Comparison of ENCODE assay signal across 29 mouse cellular contexts in genomic region chr6:120376736-120377135, GRCm38 (mm10). TPM values are rescaled to one million over a fixed set of nuclear protein-coding genes. Genes with fewer than 3 reads are reported as not detected.
A peak's percentile ranks its signal among the peaks of the same experiment; 100 is the strongest.
DNase-seq lines count a peak whose midpoint lies in the region; ATAC-seq and TF ChIP-seq lines count a peak whose summit lies in the region.
"Had no signal": no experiment of that assay in that cellular context is flagged by ENCODE, and none has a peak within 500 bp of the region (broad histone marks: within the 10 kb centered on the region; RNA-seq: fewer than 3 reads in every experiment).

No protein-coding gene starts in this region.

- H3K27me3 ChIP-seq in liver, postnatal 0 days (ENCODE audit: insufficient read depth, low read length): no peaks in the 10 kb centered on the region
- no peaks in the 10 kb centered on the region for H3K27me3 ChIP-seq in intestine, postnatal 0 days (replicated peaks; ENCODE audit: control insufficient read depth, insufficient read depth, low read length)
- H3K27me3 ChIP-seq in hindbrain, embryonic 10.5 days (ENCODE audit: insufficient read depth, poor library complexity, severe bottlenecking): no peaks in the 10 kb centered on the region
- H3K27me3 ChIP-seq: CH12.LX; forebrain, embryonic 13.5 days; heart, embryonic 13.5 days; hindbrain, embryonic 13.5 days; Patski had no signal

- ATAC-seq in liver, postnatal 0 days: peak; percentile 69
- peak; percentile 88 for ATAC-seq in intestine, postnatal 0 days
- ATAC-seq: forebrain, embryonic 13.5 days; forebrain, embryonic 16.5 days; hindbrain, embryonic 16.5 days; Patski had no signal

- peak; percentile 46 for DNase-seq in kidney, adult 9 months
- DNase-seq in kidney, postnatal 14 days: no peak
- no peak for DNase-seq in liver, postnatal 0 days
- no peak for DNase-seq in liver
- DNase-seq in yolk sac, embryonic 10.5 days (ENCODE audit: low spot score): peak; percentile 48
- DNase-seq in hindbrain, embryonic 10.5 days (ENCODE audit: low spot score): no peak
- no peak for DNase-seq in natural killer cell, adult 2 months (ENCODE audit: low spot score in 2 of 2)
- DNase-seq: adrenal gland, adult 2 months; adrenal gland, postnatal 25 days; B cell, adult 2 months; cerebellum, adult 11-12 months; cerebellum, adult 8-10 months; cerebellum, postnatal 10 days; cerebellum, postnatal 36 days; gastrocnemius, postnatal 10 days; gastrocnemius, postnatal 36 days; heart, adult 2 months; heart, postnatal 14 days had no signal

- H3K9ac ChIP-seq in liver, postnatal 0 days (replicated peaks): no peak overlapping the region
- H3K9ac ChIP-seq in intestine, postnatal 0 days (ENCODE audit: low read depth, low read length): no peak overlapping the region
- H3K9ac ChIP-seq: forebrain, embryonic 13.5 days; heart, embryonic 13.5 days; hindbrain, embryonic 13.5 days had no signal

- WGBS in liver, postnatal 0 days (ENCODE audit: insufficient replicate concordance): 69% methylated on average over 2 of the region's 2 CpGs
- WGBS in intestine, postnatal 0 days: 36% methylated on average over 2 of the region's 2 CpGs
- 98% methylated on average over 2 of the region's 2 CpGs for WGBS in hindbrain, embryonic 10.5 days

- no peaks in the 10 kb centered on the region for H3K4me1 ChIP-seq in liver, postnatal 0 days (ENCODE audit: insufficient read depth)
- no peaks in the 10 kb centered on the region for H3K4me1 ChIP-seq in intestine, postnatal 0 days (replicated peaks; ENCODE audit: control insufficient read depth, insufficient read depth, low read length)
- no peaks in the 10 kb centered on the region for H3K4me1 ChIP-seq in hindbrain, embryonic 10.5 days (replicated peaks)
- H3K4me1 ChIP-seq: forebrain, embryonic 10.5 days; forebrain, embryonic 13.5 days; heart, embryonic 10.5 days; heart, embryonic 13.5 days; hindbrain, embryonic 13.5 days had no signal

- no peaks in the 10 kb centered on the region for H3K9me3 ChIP-seq in liver, postnatal 0 days (ENCODE audit: low read length)
- H3K9me3 ChIP-seq in intestine, postnatal 0 days (ENCODE audit: control insufficient read depth): no peaks in the 10 kb centered on the region
- H3K9me3 ChIP-seq in hindbrain, embryonic 10.5 days: no peaks in the 10 kb centered on the region
- H3K9me3 ChIP-seq: forebrain, embryonic 10.5 days; forebrain, embryonic 13.5 days; G1E; heart, embryonic 10.5 days; heart, embryonic 13.5 days; hindbrain, embryonic 13.5 days had no signal

- TF ChIP-seq EP300 in liver, postnatal 0 days (IDR thresholded peaks at IDR 0.05; ENCODE audit: low read depth): no peak

- no peak for TF ChIP-seq CTCF in liver, postnatal 0 days (IDR thresholded peaks at IDR 0.05; ENCODE audit: low read depth)
- TF ChIP-seq CTCF in intestine, postnatal 0 days (IDR thresholded peaks at IDR 0.05; ENCODE audit: low read depth): no peak

- peak overlapping the region; percentile 58 for H3K27ac ChIP-seq in liver, postnatal 0 days (ENCODE audit: low read depth)
- peak overlapping the region; percentile 64 for H3K27ac ChIP-seq in intestine, postnatal 0 days (ENCODE audit: low read depth, low read length)
- H3K27ac ChIP-seq in hindbrain, embryonic 10.5 days: no peak overlapping the region
- H3K27ac ChIP-seq: forebrain, embryonic 10.5 days; forebrain, embryonic 13.5 days; heart, adult 2 months; heart, embryonic 10.5 days; heart, embryonic 13.5 days; hindbrain, embryonic 13.5 days had no signal

- no peak overlapping the region for H3K4me2 ChIP-seq in liver, postnatal 0 days (ENCODE audit: low read depth, low read length)
- no peak overlapping the region for H3K4me2 ChIP-seq in intestine, postnatal 0 days (replicated peaks; ENCODE audit: low read depth)
- H3K4me2 ChIP-seq: forebrain, embryonic 13.5 days; heart, embryonic 13.5 days; hindbrain, embryonic 13.5 days had no signal

- H3K36me3 ChIP-seq in liver, postnatal 0 days (replicated peaks; ENCODE audit: insufficient read depth, low read length): peaks cover 66% of the 10 kb centered on the region
- peaks cover 64% of the 10 kb centered on the region for H3K36me3 ChIP-seq in intestine, postnatal 0 days (ENCODE audit: control insufficient read depth, insufficient read depth)
- peaks cover 100% of the 10 kb centered on the region for H3K36me3 ChIP-seq in hindbrain, embryonic 10.5 days

- H3K4me3 ChIP-seq in liver, postnatal 0 days (ENCODE audit: low read depth, low read length): no peak overlapping the region
- no peak overlapping the region for H3K4me3 ChIP-seq in intestine, postnatal 0 days (ENCODE audit: low read depth, low read length)
- H3K4me3 ChIP-seq in hindbrain, embryonic 10.5 days: no peak overlapping the region
- H3K4me3 ChIP-seq: forebrain, embryonic 10.5 days; forebrain, embryonic 13.5 days; heart, adult 2 months; heart, embryonic 10.5 days; heart, embryonic 13.5 days; hindbrain, embryonic 13.5 days had no signal

RNA-seq across cellular contexts. Expression of gene Ccdc77, which starts 12.6 kb away (rescaled TPM):
- 7.7 and 9.2 TPM in 2 replicates for polyA plus RNA-seq in liver, postnatal 0 days (2015; fragmentation: Nextera tagmentation; extraction: Ambion mirVana)
- 7.2 and 9.9 TPM in 2 replicates for polyA plus RNA-seq in intestine, postnatal 0 days (2015; fragmentation: Nextera tagmentation; extraction: Ambion mirVana)
- polyA plus RNA-seq in hindbrain, embryonic 10.5 days (2016; fragmentation: Nextera tagmentation; extraction: Ambion mirVana): 21.0 and 27.4 TPM in 2 replicates

RNA-seq across cellular contexts. Expression of gene Kdm5a, which starts 12.8 kb away (rescaled TPM):
- polyA plus RNA-seq in liver, postnatal 0 days (2015; fragmentation: Nextera tagmentation; extraction: Ambion mirVana): 12.6 and 16.9 TPM in 2 replicates
- 20.2 and 23.2 TPM in 2 replicates for polyA plus RNA-seq in intestine, postnatal 0 days (2015; fragmentation: Nextera tagmentation; extraction: Ambion mirVana)
- polyA plus RNA-seq in hindbrain, embryonic 10.5 days (2016; fragmentation: Nextera tagmentation; extraction: Ambion mirVana): 46.1 and 51.4 TPM in 2 replicates

Comparison
In these comparisons a context has a peak if more than half of its experiments do, and no peak if none do; other contexts are left out.
1. DNase-seq: peak in kidney, adult 9 months (single experiment) and yolk sac, embryonic 10.5 days (single experiment); none in kidney, postnatal 14 days (single experiment), liver, postnatal 0 days (single experiment), liver (single experiment), hindbrain, embryonic 10.5 days (single experiment) and natural killer cell, adult 2 months (0 of 2).